Mouse (Mus musculus): ENCODE measurements at regions not wholly inside any gene's neighbourhood (a gene's known extent, or its start where the extent isn't known, plus 50 kb on each side); places are given as distances from the start of the nearest gene placed in this dataset.

DNA sequence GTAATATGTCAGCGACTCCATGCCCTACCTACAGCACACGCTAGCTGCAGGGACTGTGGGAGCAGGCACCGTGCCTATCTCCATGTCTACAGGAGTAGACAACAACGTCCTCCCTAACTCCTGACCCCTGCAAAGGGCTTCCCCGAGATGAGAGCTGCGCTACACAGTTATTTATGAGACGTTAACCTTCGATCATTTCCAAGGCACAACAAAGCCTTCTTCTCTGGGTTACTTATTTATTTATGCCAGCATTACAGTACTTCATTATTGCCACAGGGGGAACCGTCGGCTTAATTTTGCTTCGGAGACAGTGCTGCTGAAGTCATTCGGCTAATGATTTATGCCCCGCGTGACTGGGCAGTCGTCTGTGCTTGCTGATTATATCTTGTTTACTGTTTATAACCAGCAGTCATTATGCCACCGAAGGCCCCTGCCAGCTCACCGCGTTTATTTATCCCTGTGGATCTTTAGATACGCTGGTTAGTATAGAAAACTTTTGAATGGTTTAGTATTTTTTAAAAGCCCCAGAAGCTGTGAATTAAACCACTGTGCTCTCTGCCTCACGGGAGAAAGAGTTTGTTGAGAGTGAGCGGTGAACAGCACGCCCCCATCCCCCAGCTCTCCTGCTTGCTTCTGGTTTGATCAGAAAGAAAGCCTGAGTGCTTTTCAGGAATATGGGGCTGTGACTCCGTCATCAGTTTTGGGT, 65.5 kb upstream of the Lyplal1 start:
- TF ChIP-seq MAZ (IDR thresholded peaks at IDR 0.05; ENCODE audit: low read depth, low read length) (no peak), POLR2A (IDR thresholded peaks at IDR 0.05; ENCODE audit: control insufficient read depth in 1 of 2, insufficient read depth in 1 of 2, low read depth in 1 of 2, low read length in 2 of 2, poor library complexity in 1 of 2) (no peak), CTCF (IDR thresholded peaks at IDR 0.05 in 2 of 3, conservative IDR thresholded peaks at IDR 0.05 in 1 of 3; ENCODE audit: control insufficient read depth in 1 of 3, insufficient read depth in 1 of 3, low read depth in 2 of 3, low read length in 3 of 3, poor library complexity in 1 of 3, severe bottlenecking in 1 of 3) (no peak), UBTF (IDR thresholded peaks at IDR 0.05; ENCODE audit: borderline replicate concordance, insufficient read depth, low read depth, low read length) (no peak), SIN3A (IDR thresholded peaks at IDR 0.05; ENCODE audit: low read length) (no peak), HCFC1 (IDR thresholded peaks at IDR 0.05; ENCODE audit: low read depth, low read length) (no peak), EP300 (IDR thresholded peaks at IDR 0.05; ENCODE audit: low read depth in 1 of 2, low read length in 2 of 2) (no peak), RAD21 (IDR thresholded peaks at IDR 0.05; ENCODE audit: low read depth, low read length) (no peak), MEF2A (IDR thresholded peaks at IDR 0.05; ENCODE audit: extremely low read depth, insufficient replicate concordance, low read depth, low read length, poor library complexity, severe bottlenecking) (no peak), MAX (IDR thresholded peaks at IDR 0.05; ENCODE audit: low read length) (no peak), TCF12 (IDR thresholded peaks at IDR 0.05; ENCODE audit: low read depth, low read length) (no peak), GATA1 (IDR thresholded peaks at IDR 0.05; ENCODE audit: low read depth, low read length) (no peak), NELFE (IDR thresholded peaks at IDR 0.05; ENCODE audit: low read depth, low read length) (no peak), BHLHE40 (IDR thresholded peaks at IDR 0.05; ENCODE audit: borderline replicate concordance, low read depth, low read length) (no peak)

All from MEL (cell line).